Mouse (Mus musculus) gastrocnemius, postnatal 36 days (tissue): Measurements from ENCODE around the gene Sema6d. TPM values are rescaled to one million over a fixed set of nuclear protein-coding genes. Genes with fewer than 3 reads are reported as not detected.
A peak's percentile ranks its signal among the peaks of the same experiment; 100 is the strongest.

Source experiments
- DNase-seq, 2 experiments: peaks; one replicate each; pipeline ENCODE4 v3.0.0; 2022
- intact Hi-C: fragments of 180-260 bp; cut with DNase I; formaldehyde crosslinking; loops from one replicate; pipeline ENCODE4 v1.15.1; 2025
- total RNA-seq, 2 experiments: library from RNA; stranded (reverse); gene quantifications; 2 replicates each; pipeline ENCODE4 v1.2.3; 2021

The Sema6d gene
- total RNA-seq, 2 experiments from 2014 or later = 3.8 to 6.6 TPM

GRCm38 (mm10) chr2:124635271-124635865 is 545.6 kb downstream of the Sema6d start:
- intact Hi-C loops = no loop called here
- DNase-seq = no peak

GRCm38 (mm10) chr2:124637080-124637479 is 547.3 kb downstream of the Sema6d start:
- intact Hi-C loops = no loop called here
- no peak for DNase-seq

- no peak for DNase-seq
- intact Hi-C loops = no loop called here
Observed at GRCm38 (mm10) chr2:124639221-124639963, 549.6 kb downstream of the Sema6d start.

DNA sequence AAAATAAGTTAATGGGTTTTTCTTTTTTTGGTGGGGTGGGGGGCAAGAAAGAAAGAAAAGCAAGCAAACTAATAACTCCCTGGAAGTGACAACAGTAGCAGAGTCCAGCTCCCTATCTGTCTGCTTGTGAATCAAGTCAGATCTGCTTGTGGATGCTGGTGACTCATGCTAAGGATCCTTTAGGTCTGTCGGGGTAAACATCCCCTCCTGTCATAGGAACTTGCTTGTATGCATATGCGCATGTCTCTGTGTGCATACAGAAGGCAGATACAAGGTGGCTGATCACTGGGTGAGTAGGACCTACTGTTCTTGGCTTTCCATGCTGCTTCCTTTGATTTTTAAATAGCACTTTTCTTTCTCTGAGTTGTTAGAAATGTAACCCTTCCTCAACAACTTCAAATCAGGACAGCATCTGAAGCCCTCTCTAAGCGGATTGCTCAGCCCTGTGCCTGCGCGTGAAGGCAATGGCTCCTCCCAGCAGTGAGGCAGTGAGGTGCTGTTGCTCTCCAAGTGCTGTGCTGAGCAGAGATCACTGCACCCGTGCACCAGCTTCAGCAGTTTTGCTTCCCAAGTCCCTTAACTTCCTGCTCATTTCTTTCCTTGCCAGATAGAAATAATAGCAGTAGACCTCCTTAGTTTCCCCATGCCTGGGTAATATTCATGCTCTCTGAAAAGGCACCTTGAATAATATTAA is 550.9 kb downstream of the Sema6d start:
- DNase-seq = no peak
- intact Hi-C loops = no loop called here

- intact Hi-C loops = no loop called here
Observed at GRCm38 (mm10) chr2:124641194-124641558, 551.4 kb downstream of the Sema6d start.

GRCm38 (mm10) chr2:124642131-124642530 is 552.4 kb downstream of the Sema6d start:
- intact Hi-C loops = no loop called here

More at GRCm38 (mm10) chr2:124641194-124641558, 551.4 kb downstream of the Sema6d start:
- no peak for DNase-seq

DNA sequence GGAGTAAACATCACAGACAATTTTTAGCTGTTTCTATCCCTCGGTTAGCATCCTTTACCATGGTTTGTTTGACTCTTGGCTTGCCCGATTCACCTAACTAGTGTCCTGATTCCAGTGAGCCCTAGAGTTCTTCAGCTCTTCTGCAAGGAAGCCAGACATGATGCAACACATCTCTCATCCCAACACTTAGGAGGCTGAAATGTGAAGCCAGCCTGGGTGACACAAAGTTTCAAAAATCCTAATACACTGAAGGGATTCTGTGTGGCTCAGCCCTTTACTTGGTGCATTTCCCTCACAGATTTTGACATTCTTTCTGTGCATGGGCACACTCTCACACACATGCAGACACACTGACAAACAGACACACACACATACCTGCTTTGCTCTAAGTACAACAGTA is 560.8 kb downstream of the Sema6d start:
- intact Hi-C loops = no loop called here
- DNase-seq = no peak

More at GRCm38 (mm10) chr2:124642131-124642530, 552.4 kb downstream of the Sema6d start:
- no peak for DNase-seq

GRCm38 (mm10) chr2:124651146-124651545 is 561.4 kb downstream of the Sema6d start:
- intact Hi-C loops = no loop called here
- DNase-seq = peak in 1 of 2 experiments; percentile 23

GRCm38 (mm10) chr2:124653161-124653560 is 563.4 kb downstream of the Sema6d start:
- intact Hi-C loops = no loop called here
- DNase-seq = no peak

DNA sequence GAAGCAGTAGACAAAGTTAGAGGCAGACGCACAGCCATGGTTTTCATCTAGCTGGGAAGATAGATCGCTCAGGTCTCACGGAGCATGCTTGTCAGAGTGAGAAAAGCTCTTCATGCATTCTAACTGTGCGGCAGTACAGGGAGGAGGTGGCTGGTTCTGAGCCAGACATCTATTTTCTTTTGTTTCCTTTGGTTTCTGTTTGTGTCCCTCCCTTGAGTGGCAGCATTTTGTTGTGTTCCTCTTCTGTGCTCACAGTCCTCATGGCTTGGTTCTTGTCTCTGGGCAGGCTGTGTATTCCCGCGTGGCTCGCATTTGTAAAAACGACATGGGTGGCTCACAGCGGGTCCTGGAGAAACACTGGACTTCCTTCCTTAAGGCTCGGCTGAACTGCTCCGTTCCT is 567.6 kb downstream of the Sema6d start:
- intact Hi-C loops = no loop called here
- DNase-seq = no peak

GRCm38 (mm10) chr2:124658374-124658773 is 568.6 kb downstream of the Sema6d start:
- DNase-seq = no peak
- intact Hi-C loops = no loop called here

DNA sequence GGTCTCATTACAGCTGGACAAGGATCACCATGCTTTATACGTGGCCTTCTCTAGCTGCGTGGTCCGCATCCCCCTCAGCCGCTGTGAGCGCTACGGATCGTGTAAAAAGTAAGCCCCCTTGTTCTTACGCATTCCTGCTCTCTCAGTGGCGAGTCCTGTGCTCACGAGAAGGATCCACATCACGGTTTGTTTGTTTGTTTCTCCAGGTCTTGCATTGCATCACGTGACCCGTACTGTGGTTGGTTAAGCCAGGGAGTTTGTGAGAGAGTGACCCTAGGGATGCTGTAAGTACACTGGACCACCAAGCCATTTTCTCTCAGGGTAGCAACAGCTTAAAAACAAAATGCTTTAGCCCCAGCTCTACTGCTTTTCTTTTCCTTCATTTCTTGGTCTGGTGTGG is 569.8 kb downstream of the Sema6d start:
- intact Hi-C loops = no loop called here
- no peak for DNase-seq

DNA sequence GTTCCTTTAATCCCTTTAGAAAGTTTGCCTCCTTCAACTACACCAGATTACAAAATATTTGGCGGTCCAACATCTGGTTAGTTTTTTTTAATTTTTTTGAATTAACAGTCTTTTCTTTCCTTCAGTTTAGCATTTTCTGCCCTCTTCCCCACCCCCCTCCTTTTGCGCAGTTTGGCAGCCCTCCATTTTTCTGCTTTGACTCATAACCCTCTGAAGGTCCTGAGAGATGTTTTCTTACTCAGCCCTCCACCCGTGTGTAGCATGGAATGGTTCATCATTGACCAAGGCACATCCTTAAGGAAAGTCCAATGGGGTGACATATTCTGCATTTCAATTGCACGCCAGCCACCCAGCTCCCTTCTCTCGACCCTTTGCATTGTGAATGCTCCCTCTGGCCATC is 570.9 kb downstream of the Sema6d start:
- intact Hi-C loops = loop anchor here (5.0 kb wide), 1 partner anchor 48 kb away; no protein-coding TSS in a partner anchor

DNA sequence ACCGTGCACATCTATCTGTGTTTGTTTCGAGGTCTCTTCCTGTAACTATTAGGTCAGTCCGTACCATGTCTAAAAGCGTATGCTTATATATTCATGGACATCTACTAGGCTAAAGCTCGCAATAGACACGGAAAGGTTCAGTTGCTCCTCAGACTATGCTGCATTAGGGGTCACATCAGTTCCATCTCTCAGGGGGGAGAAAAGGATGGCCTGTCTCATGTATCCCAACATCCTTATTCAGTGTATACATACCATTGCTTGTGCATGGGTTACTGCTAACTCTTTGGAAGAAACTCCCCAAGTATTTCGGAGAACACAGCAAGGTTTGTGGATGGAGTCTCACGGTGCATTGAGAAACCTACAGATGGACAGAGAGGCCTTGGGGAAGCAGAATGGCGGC is 571.5 kb downstream of the Sema6d start:
- intact Hi-C loops = loop anchor here (5.0 kb wide), 1 partner anchor 49 kb away; no protein-coding TSS in a partner anchor
- no peak for DNase-seq

More for the DNA sequence above, 570.9 kb downstream of the Sema6d start:
- peak in 1 of 2 experiments; percentile 13 for DNase-seq

DNA sequence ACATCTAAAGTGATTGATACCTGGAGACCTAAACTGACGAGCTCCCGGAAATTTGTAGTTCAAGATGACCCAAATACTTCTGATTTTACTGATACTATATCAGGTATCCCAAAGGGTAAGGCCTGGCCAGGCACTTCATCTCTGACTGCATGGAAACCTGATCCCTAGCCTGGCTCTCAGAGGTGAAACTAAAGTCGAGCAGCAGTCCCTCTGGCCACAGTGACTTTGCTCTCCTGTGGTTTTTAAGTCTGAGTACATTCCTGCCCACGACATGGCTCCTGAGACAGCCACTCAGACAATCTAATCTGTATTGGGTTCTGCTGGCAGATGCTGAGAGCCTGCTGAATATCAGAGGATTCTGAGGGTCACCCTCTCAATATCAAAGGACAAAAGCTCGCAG is 572.5 kb downstream of the Sema6d start:
- peak in 1 of 2 experiments; percentile 8 for DNase-seq
- intact Hi-C loops = loop anchor here (5.0 kb wide), 1 partner anchor 50 kb away; no protein-coding TSS in a partner anchor

DNA sequence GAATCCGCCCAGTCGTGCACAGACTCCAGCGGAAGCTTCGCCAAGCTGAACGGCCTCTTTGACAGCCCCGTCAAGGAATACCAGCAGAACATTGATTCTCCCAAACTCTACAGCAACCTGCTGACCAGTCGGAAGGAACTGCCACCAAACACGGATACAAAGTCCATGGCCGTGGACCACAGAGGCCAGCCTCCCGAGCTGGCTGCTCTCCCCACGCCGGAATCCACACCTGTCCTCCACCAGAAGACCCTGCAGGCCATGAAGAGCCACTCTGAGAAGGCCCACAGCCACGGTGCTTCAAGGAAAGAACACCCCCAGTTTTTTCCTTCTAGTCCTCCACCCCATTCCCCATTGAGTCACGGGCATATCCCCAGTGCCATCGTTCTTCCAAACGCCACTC is 574.4 kb downstream of the Sema6d start:
- DNase-seq = no peak
- intact Hi-C loops = loop anchor here (5.0 kb wide), 1 partner anchor 52 kb away; no protein-coding TSS in a partner anchor

- no peak for DNase-seq
- intact Hi-C loops = no loop called here
Observed at GRCm38 (mm10) chr2:124668431-124668830, 578.7 kb downstream of the Sema6d start.

- intact Hi-C loops = no loop called here
- no peak for DNase-seq
Observed at GRCm38 (mm10) chr2:124673117-124673516, 583.3 kb downstream of the Sema6d start.

DNA sequence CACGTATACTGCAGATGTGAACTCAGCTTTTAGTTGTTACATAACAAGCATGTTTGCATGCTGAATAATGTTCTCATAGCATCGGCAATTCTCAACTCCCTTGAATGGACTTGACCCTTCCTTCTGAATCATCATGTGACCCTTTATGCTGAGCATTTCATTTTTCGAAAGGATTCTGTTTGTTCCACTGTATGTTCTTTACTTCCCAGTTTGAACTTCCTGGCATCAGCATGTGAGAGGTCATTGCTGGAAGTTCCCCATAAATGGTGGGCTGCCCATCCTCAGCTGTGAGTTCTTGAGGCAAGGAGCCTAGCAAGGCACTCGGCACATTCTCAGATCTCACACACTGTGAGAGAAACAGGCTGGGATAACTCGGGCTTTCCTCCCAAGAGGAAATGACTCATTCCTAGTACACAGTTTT is 594.7 kb downstream of the Sema6d start:
- DNase-seq = peak; percentile 19 to 24
- intact Hi-C loops = no loop called here

- no peak for DNase-seq
- intact Hi-C loops = no loop called here
Observed at GRCm38 (mm10) chr2:124690372-124690771, 600.6 kb downstream of the Sema6d start.

- intact Hi-C loops = no loop called here
- no peak for DNase-seq
Observed at GRCm38 (mm10) chr2:124702621-124703020, 612.9 kb downstream of the Sema6d start.
